Comparison of ENCODE assay signal across 19 mouse cellular contexts in the genomic region with DNA sequence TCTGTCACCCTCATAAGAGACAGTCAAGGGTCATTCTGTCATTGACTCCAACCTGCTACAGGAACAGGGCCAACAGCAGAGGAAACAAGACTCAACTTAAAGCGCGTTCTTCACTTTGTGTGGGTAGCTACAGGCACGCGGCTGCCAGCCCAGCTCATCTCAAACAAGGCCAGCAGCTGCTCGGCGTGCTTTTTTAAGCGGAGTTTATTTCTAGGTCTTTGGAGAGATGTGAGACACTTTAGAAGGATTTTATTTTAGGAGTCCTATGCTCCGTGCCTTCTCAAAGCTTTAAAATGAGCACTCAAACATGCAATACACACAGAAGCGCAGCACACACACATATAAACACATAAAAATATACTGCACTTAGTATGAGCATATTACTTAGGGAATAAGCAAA.
DNase-seq lines count a peak whose midpoint lies in the region; ATAC-seq lines count a peak whose summit lies in the region.
"Had no signal": no experiment of that assay in that cellular context is flagged by ENCODE, and none has a peak within 500 bp of the region (broad histone marks: within the 10 kb centered on the region; RNA-seq: fewer than 3 reads in every experiment).

No protein-coding gene starts in this region.

- no peak overlapping the region for H3K4me3 ChIP-seq in intestine, embryonic 16.5 days (ENCODE audit: low read length)
- H3K4me3 ChIP-seq: embryonic facial prominence, embryonic 13.5 days; forebrain, embryonic 15.5 days; heart, embryonic 13.5 days; hindbrain, embryonic 15.5 days; kidney, embryonic 15.5 days; limb, embryonic 13.5 days; megakaryocyte, embryonic 14.5 days had no signal

- no peak overlapping the region for H3K27ac ChIP-seq in intestine, embryonic 16.5 days (ENCODE audit: low read length)
- H3K27ac ChIP-seq: embryonic facial prominence, embryonic 13.5 days; forebrain, embryonic 15.5 days; heart, embryonic 13.5 days; hindbrain, embryonic 15.5 days; kidney, embryonic 15.5 days; limb, embryonic 13.5 days had no signal

- intact Hi-C loops in left cerebral cortex, postnatal 36 days (cut with DNase I) = loop anchor here (2.0 kb wide), 1 partner anchor 33 kb away; no protein-coding TSS in a partner anchor

- no peaks in the 10 kb centered on the region for H3K4me1 ChIP-seq in intestine, embryonic 16.5 days (ENCODE audit: control insufficient read depth, insufficient read depth, low read length)
- H3K4me1 ChIP-seq: forebrain, embryonic 15.5 days; hindbrain, embryonic 15.5 days; kidney, embryonic 15.5 days had no signal

- no peaks in the 10 kb centered on the region for H3K27me3 ChIP-seq in intestine, embryonic 16.5 days (replicated peaks; ENCODE audit: control insufficient read depth, insufficient read depth, low read length)
- H3K27me3 ChIP-seq: embryonic facial prominence, embryonic 13.5 days; forebrain, embryonic 15.5 days; heart, embryonic 13.5 days; hindbrain, embryonic 15.5 days; kidney, embryonic 15.5 days; limb, embryonic 13.5 days had no signal

- H3K4me2 ChIP-seq in intestine, embryonic 16.5 days (ENCODE audit: low read depth, low read length) = no peak overlapping the region
- H3K4me2 ChIP-seq: embryonic facial prominence, embryonic 13.5 days; forebrain, embryonic 15.5 days; heart, embryonic 13.5 days; hindbrain, embryonic 15.5 days; kidney, embryonic 15.5 days; limb, embryonic 13.5 days; lung, embryonic 14.5 days had no signal

- H3K36me3 ChIP-seq in intestine, embryonic 16.5 days (ENCODE audit: control insufficient read depth, insufficient read depth, low read length) = no peaks in the 10 kb centered on the region
- H3K36me3 ChIP-seq: embryonic facial prominence, embryonic 13.5 days; forebrain, embryonic 15.5 days; G1E; heart, embryonic 13.5 days; hindbrain, embryonic 15.5 days; kidney, embryonic 15.5 days; limb, embryonic 13.5 days had no signal

- peak; percentile 15 to 31 for DNase-seq in gastrocnemius, adult 8-10 months (ENCODE audit: low spot score in 2 of 2)
- DNase-seq in gastrocnemius, postnatal 25 days = no peak
- DNase-seq in layer of hippocampus, adult 18-20 months (ENCODE audit: low spot score in 2 of 2) = peak; percentile 62 to 72
- peak; percentile 78 to 84 for DNase-seq in left cerebral cortex, postnatal 36 days (ENCODE audit: low spot score in 2 of 2)
- DNase-seq in skeletal muscle tissue, adult 2 months (ENCODE audit: low read depth, low spot score) = peak; percentile 15
- no peak for DNase-seq in Muller cell, postnatal 12 days (ENCODE audit: inconsistent ontology term)
- DNase-seq in thymus, postnatal 0 days (ENCODE audit: low spot score) = no peak
- DNase-seq: B cell, adult 2 months; cerebellum, adult 8-10 months; lung, embryonic 14.5 days had no signal

- H3K9me3 ChIP-seq in intestine, embryonic 16.5 days (ENCODE audit: control insufficient read depth, low read length) = no peaks in the 10 kb centered on the region
- H3K9me3 ChIP-seq: embryonic facial prominence, embryonic 13.5 days; forebrain, embryonic 15.5 days; heart, embryonic 13.5 days; hindbrain, embryonic 15.5 days; kidney, embryonic 15.5 days; limb, embryonic 13.5 days had no signal

- WGBS in intestine, embryonic 16.5 days = 84% methylated on average over 9 of the region's 9 CpGs

- no peak overlapping the region for H3K9ac ChIP-seq in intestine, embryonic 16.5 days (ENCODE audit: low read depth, low read length)
- H3K9ac ChIP-seq: embryonic facial prominence, embryonic 13.5 days; forebrain, embryonic 15.5 days; heart, embryonic 13.5 days; hindbrain, embryonic 15.5 days; kidney, embryonic 15.5 days; limb, embryonic 13.5 days; lung, embryonic 14.5 days had no signal

- no peak for ATAC-seq in intestine, embryonic 16.5 days
- ATAC-seq: forebrain, embryonic 15.5 days had no signal

Comparison
In these comparisons a context has a peak if more than half of its experiments do, and no peak if none do; other contexts are left out.
1. DNase-seq: peak in gastrocnemius, adult 8-10 months (2 of 2), layer of hippocampus, adult 18-20 months (2 of 2), left cerebral cortex, postnatal 36 days (2 of 2) and skeletal muscle tissue, adult 2 months (single experiment); none in gastrocnemius, postnatal 25 days (single experiment), Muller cell, postnatal 12 days (single experiment) and thymus, postnatal 0 days (single experiment).